Mouse (Mus musculus) liver, adult 2 months (tissue): ENCODE measurements around the gene Igf1r.

Experiments used
- CTCF ChIP-seq: fragments of 200-500 bp; IDR thresholded peaks from 2 replicates; pipeline ENCODE4 v1.5.1; 2011; ENCODE audit warnings: low read depth, low read length, control low read depth
- POLR2A ChIP-seq: fragments of 200-500 bp; IDR thresholded peaks from 2 replicates; pipeline ENCODE4 v1.6.1; 2011; ENCODE audit warnings: low read length, control low read depth; ENCODE audit not compliant: insufficient read depth; ENCODE audit errors: extremely low read depth

DNA sequence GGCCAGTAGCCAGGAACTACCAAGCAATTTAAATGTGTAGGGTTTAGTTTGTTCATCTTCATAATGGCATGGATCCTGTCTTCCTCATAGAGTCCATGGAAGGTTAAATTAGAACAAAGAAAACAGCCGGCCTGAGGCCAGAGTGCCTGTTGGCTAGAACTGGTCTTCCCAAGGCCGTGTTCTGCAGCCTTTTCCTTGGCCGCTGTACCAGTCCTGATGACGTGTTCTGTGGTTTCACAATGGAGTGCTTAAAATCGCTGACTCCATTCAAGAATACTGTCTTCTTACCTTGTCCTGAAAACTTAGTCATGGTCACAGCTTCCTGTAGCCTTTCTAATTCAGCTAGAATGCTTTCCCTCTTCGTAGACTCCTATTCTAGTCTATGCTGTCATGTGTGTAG, 53.9 kb downstream of the Igf1r start:
- TF ChIP-seq CTCF (no peak), POLR2A (no peak)
